Mouse (Mus musculus) neural tube, embryonic 14.5 days (tissue): ENCODE measurements around the gene Utp14a. TPM values are rescaled to one million over a fixed set of nuclear protein-coding genes. Genes with fewer than 3 reads are reported as not detected.

Experiments
- polyA plus RNA-seq: library from polyadenylated mRNA; unstranded; fragments of >200 nt; fragmentation: Nextera tagmentation; extraction: Ambion mirVana; gene quantifications from 2 replicates; pipeline ENCODE4 v1.2.1, GENCODE M21; 2014

The Utp14a gene
- polyA plus RNA-seq, 1 experiment from 2014 or later = 15.9 TPM

Other genes starting within 250 kb of the Utp14a start
- gene Apln, start 222.0 kb upstream of the Utp14a start, polyA plus RNA-seq = 0.98 and 2.1 TPM in 2 replicates
- 0.25 and 0.28 TPM in 2 replicates for gene Xpnpep2, start 148.1 kb upstream of the Utp14a start, polyA plus RNA-seq
- gene Sash3, start 110.4 kb upstream of the Utp14a start, polyA plus RNA-seq = 0.66 and 1.4 TPM in 2 replicates
- 10.4 and 11.3 TPM in 2 replicates for gene Zdhhc9, start 48.0 kb upstream of the Utp14a start, polyA plus RNA-seq
- 6.4 and 6.9 TPM in 2 replicates for gene Bcorl1, start 84.5 kb downstream of the Utp14a start, polyA plus RNA-seq
- 0.24 and 1.1 TPM in 2 replicates for gene Elf4, start 206.3 kb downstream of the Utp14a start, polyA plus RNA-seq